Mouse (Mus musculus) cerebellum, adult 9-11 months (tissue): ENCODE measurements around the gene Plekha6.

Source experiments
- DNase-seq: peaks from one replicate; pipeline ENCODE4 v3.0.0; 2022

The Plekha6 gene

GRCm38 (mm10) chr1:133146014-133147009 is 17.7 kb upstream of the Plekha6 start:
- DNase-seq: no peak

GRCm38 (mm10) chr1:133147324-133147723 is 16.7 kb upstream of the Plekha6 start:
- DNase-seq: no peak

- no peak for DNase-seq
These were observed 15.9 kb upstream of the Plekha6 start for GRCm38 (mm10) chr1:133148122-133148521.

- DNase-seq: no peak
These were observed 13.5 kb upstream of the Plekha6 start for GRCm38 (mm10) chr1:133150556-133150955.

- no peak for DNase-seq
These were observed 11.8 kb upstream of the Plekha6 start for GRCm38 (mm10) chr1:133152213-133152612.

GRCm38 (mm10) chr1:133155270-133155669 is 8.7 kb upstream of the Plekha6 start:
- DNase-seq: no peak

- DNase-seq: no peak
These were observed 4.9 kb upstream of the Plekha6 start for GRCm38 (mm10) chr1:133159128-133159564.

- no peak for DNase-seq
These were observed 2.5 kb upstream of the Plekha6 start for GRCm38 (mm10) chr1:133161559-133161958.

GRCm38 (mm10) chr1:133162046-133162445 is 2.0 kb upstream of the Plekha6 start:
- no peak for DNase-seq

GRCm38 (mm10) chr1:133162981-133163380 is 1.0 kb upstream of the Plekha6 start:
- DNase-seq: no peak

- no peak for DNase-seq
These were observed 591 bp downstream of the Plekha6 start for GRCm38 (mm10) chr1:133164591-133165011.

GRCm38 (mm10) chr1:133165111-133165510 is 1.1 kb downstream of the Plekha6 start:
- DNase-seq: no peak

- DNase-seq: no peak
These were observed 4.5 kb downstream of the Plekha6 start for GRCm38 (mm10) chr1:133168318-133169060.

- no peak for DNase-seq
These were observed 6.2 kb downstream of the Plekha6 start for GRCm38 (mm10) chr1:133170196-133170595.

- DNase-seq: no peak
These were observed 7.3 kb downstream of the Plekha6 start for GRCm38 (mm10) chr1:133171357-133171756.

GRCm38 (mm10) chr1:133175150-133175549 is 11.1 kb downstream of the Plekha6 start:
- no peak for DNase-seq

- peak; percentile 63 for DNase-seq
These were observed 13.6 kb downstream of the Plekha6 start for GRCm38 (mm10) chr1:133177480-133178172.

- DNase-seq: peak; percentile 86
These were observed 14.9 kb downstream of the Plekha6 start for GRCm38 (mm10) chr1:133178732-133179440.

GRCm38 (mm10) chr1:133181072-133182015 is 17.3 kb downstream of the Plekha6 start:
- peak; percentile 83 for DNase-seq

GRCm38 (mm10) chr1:133182016-133182705 is 18.2 kb downstream of the Plekha6 start:
- peak; percentile 80 for DNase-seq
